Mouse (Mus musculus) bone marrow, adult 2 months (tissue): ENCODE data around the gene Aff3. TPM values are rescaled to one million over a fixed set of nuclear protein-coding genes. Genes with fewer than 3 reads are reported as not detected.

ENCODE experiments used
- H3K27ac ChIP-seq: fragments of 200-500 bp; 2 replicates; pipeline ENCODE4 v1.5.1; 2012; ENCODE audit warnings: low read depth, mild to moderate bottlenecking, control low read depth, inconsistent platforms, low read length; ENCODE audit not compliant: control insufficient read depth, poor library complexity, insufficient read depth
- H3K4me1 ChIP-seq: fragments of 200-500 bp; 2 replicates; pipeline ENCODE4 v1.6.1; 2011; ENCODE audit warnings: low read length; ENCODE audit not compliant: control insufficient read depth, insufficient read depth
- H3K4me3 ChIP-seq: fragments of 200-500 bp; replicated peaks from 2 replicates; pipeline ENCODE3; 2011; ENCODE audit warnings: mild to moderate bottlenecking, low read depth, low read length, control low read depth; ENCODE audit not compliant: control insufficient read depth
- CTCF ChIP-seq: fragments of 200-500 bp; IDR thresholded peaks from 2 replicates; pipeline ENCODE4 v1.5.1; 2011; ENCODE audit warnings: low read length, control low read depth; ENCODE audit not compliant: control insufficient read depth, insufficient read depth
- POLR2A ChIP-seq: fragments of 200-500 bp; IDR thresholded peaks from 2 replicates; pipeline ENCODE4 v1.6.1; 2011; ENCODE audit warnings: low read depth, mild to moderate bottlenecking, control low read depth, low read length, borderline replicate concordance; ENCODE audit not compliant: control insufficient read depth
- whole genome bisulfite sequencing: fragments of 180-500 bp; shearing (Covaris S2); methylation state at CpG from one replicate; pipeline ENCODE4 v1.1.7; 2018; 5-methylcytosine and 5-hydroxymethylcytosine counted together
- polyA plus RNA-seq: library from polyadenylated mRNA; stranded (reverse); fragments of >200 nt; gene quantifications from 2 replicates; pipeline ENCODE4 v1.2.4, GENCODE M21; 2011; ENCODE audit warnings: low replicate concordance; ENCODE audit not compliant: missing spikeins, insufficient read depth, insufficient read length

Gene Aff3
- polyA plus RNA-seq, 1 experiment: 21.5 TPM

DNA sequence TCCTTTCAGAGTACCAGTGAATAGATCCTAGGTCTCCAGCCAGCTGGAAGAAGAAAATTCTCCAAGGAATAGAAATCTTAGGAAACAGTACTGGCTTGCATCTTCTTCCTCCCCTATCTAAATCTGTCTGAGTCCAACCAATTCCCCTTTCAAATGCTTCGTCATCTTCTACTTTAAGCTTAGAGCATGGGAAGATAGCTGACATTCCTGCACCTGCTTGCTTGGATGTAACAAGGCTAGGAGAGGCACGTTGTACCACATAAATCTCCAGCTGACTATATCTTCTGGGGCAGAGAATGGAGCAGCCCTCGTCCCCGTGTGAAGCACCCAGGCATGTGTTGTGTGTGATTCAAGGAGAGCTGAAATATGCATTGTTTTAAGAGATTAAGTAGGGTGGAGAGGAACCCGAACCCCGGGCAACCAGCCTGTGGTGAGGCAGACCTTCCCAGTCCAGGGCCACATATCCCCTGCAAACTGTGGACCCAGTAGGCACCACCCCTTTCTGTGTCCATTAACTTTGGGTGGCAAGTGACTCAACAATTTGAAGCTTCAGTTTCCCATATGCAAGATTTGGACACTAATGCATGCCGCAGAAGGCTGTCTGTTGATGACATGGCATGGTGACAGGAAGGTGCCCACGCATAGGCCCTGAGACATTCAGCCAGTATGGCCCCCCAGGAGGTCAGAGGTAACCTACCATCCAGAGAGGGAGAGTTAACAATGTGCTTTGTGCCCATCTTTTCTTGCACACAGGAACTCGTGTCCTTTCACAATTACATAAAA lies 424.1 kb downstream of the Aff3 start:
- 75% methylated on average over 9 of the region's 9 CpGs for WGBS
- H3K4me1 ChIP-seq: no peaks in the 10 kb centered on the region
- H3K4me3 ChIP-seq: no peak overlapping the region
- TF ChIP-seq CTCF (no peak), POLR2A (no peak)
- no peak overlapping the region for H3K27ac ChIP-seq

DNA sequence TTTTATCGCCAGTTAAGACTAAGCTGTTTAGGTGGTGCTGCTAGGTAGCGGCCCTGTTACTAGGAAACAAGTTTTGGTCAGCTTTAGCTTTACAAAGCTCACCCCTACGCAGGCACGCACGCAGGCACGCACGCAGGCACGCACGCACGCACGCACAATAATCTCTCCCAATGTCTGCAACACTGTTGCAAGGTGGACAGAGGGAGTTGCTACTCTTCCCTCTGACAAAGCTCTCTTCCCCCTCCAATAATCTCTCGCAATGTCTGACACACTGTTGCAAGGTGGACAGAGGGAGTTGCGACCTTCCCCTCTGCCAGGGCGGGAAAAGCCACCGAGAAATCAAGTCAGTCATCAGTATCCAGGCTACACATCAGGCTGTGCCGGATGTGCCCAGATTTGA lies 425.2 kb downstream of the Aff3 start:
- no peak overlapping the region for H3K27ac ChIP-seq
- no peak for TF ChIP-seq CTCF
- no peak for TF ChIP-seq POLR2A
- no peak overlapping the region for H3K4me3 ChIP-seq
- WGBS: 74% methylated on average over 16 of the region's 16 CpGs
- no peaks in the 10 kb centered on the region for H3K4me1 ChIP-seq

DNA sequence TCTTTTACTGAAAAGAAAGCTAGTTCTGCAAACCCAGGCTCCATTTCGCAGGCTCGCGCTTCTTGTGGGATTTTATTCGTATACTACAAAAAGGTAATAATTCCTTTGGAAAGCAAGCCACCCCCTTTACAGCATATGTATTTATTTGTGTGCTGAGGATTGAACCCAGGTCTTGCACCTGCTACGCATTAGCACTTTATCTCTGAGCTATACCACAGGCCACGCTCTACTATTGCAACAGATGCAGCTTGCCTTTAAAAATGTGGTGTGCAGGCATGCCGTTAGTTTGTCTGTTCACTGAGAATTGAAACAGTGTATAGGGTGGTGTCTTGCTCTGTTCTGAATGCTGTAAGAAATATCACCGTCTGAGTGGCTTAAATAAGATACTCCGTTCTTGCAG lies 426.9 kb downstream of the Aff3 start:
- Histone ChIP-seq H3K27ac (no peak overlapping the region), H3K4me3 (no peak overlapping the region), H3K4me1 (no peaks in the 10 kb centered on the region)
- TF ChIP-seq CTCF (no peak), POLR2A (no peak)
- WGBS: 76% methylated on average over 9 of the region's 9 CpGs

DNA sequence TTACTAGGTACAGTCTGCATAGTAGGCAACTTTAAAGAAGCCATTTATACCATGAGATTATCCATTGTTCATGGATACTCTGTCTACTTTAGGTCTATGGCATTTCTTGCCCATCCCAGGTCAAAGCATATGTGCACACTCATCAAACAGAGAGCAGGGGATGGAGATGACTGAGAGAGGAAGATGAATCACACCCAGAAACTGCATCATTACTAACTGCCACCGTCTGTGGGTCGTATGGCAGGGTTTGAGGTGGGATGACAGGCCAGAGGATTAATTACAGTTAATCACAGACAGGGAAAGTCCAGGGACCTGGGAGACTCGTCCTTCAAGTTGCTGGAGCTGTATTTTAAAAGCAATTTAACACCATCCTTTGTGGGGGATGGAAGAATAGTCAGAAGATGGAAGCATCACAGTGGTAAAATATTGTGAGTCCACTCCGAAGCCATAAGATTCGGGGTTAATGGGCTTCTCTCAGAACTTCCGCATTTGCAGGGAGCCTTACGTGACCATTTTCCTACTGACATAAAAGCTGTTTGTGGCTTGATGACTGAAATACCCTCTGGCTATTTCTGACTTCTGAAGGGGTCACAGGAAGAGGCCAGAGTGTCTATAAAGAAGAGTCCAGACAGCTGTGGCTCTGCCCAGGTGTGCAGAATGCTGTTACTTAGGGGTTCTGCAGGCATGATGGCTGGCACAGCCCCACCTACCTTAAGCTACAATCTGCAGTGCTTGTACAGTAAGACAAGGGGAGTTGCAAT lies 427.5 kb downstream of the Aff3 start:
- TF ChIP-seq POLR2A (no peak), CTCF (no peak)
- 64% methylated on average over 7 of the region's 7 CpGs for WGBS
- no peak overlapping the region for H3K4me3 ChIP-seq
- no peaks in the 10 kb centered on the region; the same call in 1 of the 2 replicates for H3K4me1 ChIP-seq
- H3K27ac ChIP-seq: no peak overlapping the region

DNA sequence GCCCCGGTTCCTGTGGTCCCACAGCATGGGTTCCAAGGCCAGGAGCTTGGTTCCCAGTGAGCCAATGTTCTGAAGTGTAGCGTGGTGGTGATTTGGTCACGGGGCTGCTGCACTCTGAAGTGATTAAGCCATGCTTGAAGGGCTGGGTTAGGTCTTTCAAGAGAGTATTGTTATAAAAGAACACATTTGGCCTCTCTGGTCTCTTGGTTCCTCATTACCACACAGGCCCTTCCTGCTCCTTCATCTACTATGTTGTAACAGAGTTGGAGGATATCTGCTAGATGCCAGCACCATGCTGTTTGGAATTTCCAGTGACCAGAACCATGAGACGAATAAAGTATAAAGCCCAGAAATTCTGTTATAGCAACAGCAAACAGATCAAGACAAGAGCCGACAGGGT lies 431.6 kb downstream of the Aff3 start:
- H3K4me3 ChIP-seq: no peak overlapping the region
- WGBS: 58% methylated on average over 5 of the region's 5 CpGs
- TF ChIP-seq CTCF: no peak
- no peak for TF ChIP-seq POLR2A
- H3K4me1 ChIP-seq: no peaks in the 10 kb centered on the region; the same call in 1 of the 2 replicates
- H3K27ac ChIP-seq: 0 out of 2 replicates have a peak overlapping the region, but pooled peaks have one; percentile 6

DNA sequence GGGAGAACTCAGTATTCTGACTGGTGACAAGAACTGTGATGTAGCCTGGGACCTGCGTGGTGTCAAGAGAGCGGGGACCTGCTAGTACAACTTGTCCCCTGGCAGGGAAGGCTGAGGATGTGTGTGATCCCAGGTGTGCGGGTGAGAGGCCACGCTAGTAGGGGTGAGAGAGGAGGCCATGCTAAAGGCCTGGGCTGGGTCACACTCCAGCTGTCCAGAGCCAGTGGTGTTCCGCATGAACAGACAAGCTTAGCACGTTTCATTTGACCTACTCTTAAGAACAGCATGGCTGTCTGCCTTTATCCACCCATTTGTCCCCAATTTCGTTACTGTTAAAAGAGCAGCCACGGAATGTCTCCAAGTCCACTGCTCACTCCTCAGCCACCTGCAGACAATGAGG lies 434.7 kb downstream of the Aff3 start:
- no peak for TF ChIP-seq POLR2A
- TF ChIP-seq CTCF: no peak

DNA sequence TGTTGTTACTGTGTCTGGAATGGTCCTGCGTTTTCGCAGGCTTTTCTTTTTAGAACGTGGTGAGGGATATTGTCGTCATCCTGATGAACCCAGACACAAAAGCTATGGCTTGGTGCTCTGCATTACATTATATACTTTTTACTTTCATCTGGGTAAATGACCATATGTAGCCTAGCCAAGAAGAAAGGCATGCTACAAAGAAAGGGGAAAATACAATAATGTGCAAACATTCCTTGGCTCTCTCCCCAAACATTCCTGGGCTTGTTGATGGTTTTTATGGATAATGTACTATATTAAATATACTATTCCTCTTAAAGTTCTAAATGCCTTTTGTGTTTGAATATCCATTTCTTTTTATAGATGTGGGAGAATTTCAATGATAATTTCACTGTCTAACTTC lies 435.9 kb downstream of the Aff3 start:
- no peak overlapping the region for H3K27ac ChIP-seq
- H3K4me3 ChIP-seq: no peak overlapping the region
- WGBS: 86% methylated on average over 4 of the region's 4 CpGs
- no peaks in the 10 kb centered on the region; the same call in 1 of the 2 replicates for H3K4me1 ChIP-seq
- no peak for TF ChIP-seq POLR2A
- no peak for TF ChIP-seq CTCF

More for the DNA sequence above, 434.7 kb downstream of the Aff3 start:
- 79% methylated on average over 8 of the region's 8 CpGs for WGBS
- Histone ChIP-seq H3K4me3 (no peak overlapping the region), H3K4me1 (no peaks in the 10 kb centered on the region; the same call in 1 of the 2 replicates), H3K27ac (peak overlapping the region; percentile 54; the same call in 1 of the 2 replicates)

DNA sequence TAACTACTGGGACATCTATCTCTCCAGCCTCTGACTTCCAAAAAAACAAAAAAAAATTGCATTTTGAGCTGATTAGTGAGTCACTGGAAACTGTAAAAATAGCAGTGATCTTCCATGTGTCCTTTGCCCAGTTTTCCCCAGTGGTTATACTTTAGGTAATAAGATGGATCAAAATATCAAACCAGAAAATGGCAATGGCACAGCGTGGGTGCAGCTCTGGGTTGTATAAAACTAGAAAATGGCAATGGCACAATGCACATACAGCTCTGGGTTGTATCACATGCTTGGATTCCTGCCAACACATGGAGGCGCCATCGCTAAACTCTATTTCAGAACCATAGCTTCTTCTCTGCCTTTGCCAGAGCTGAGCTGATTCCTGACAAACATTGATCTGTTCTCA lies 439.6 kb downstream of the Aff3 start:
- TF ChIP-seq CTCF: no peak
- no peak for TF ChIP-seq POLR2A
- no peak overlapping the region for H3K27ac ChIP-seq
- WGBS: 92% methylated on average over 3 of the region's 3 CpGs
- H3K4me1 ChIP-seq: no peaks in the 10 kb centered on the region
- no peak overlapping the region for H3K4me3 ChIP-seq
